Mouse (Mus musculus) forebrain, postnatal 0 days (tissue): ENCODE measurements around the gene Cacna2d2. TPM values are rescaled to one million over a fixed set of nuclear protein-coding genes. Genes with fewer than 3 reads are reported as not detected.
A peak's percentile ranks its signal among the peaks of the same experiment; 100 is the strongest.

Experiments used
- ATAC-seq: fragments of 200-750 bp; cut with Nextera tagmentation; 2 replicates; pipeline ENCODE4 v1.8.0; 2017; ENCODE audit warnings: mild to moderate bottlenecking, moderate library complexity
- DNase-seq: peaks from one replicate; pipeline ENCODE4 v3.0.0-alpha.2; 2015
- H3K27ac ChIP-seq: fragments of 300-500 bp; sonication (generic); 2 replicates; pipeline ENCODE4 v1.5.1; 2014; ENCODE audit warnings: low read depth, mild to moderate bottlenecking, antibody characterized with exemption, low read length, moderate library complexity, mixed read lengths
- H3K27me3 ChIP-seq: fragments of 300-500 bp; sonication (generic); 2 replicates; pipeline ENCODE4 v1.6.1; 2014; ENCODE audit warnings: mild to moderate bottlenecking, low read length, mixed read lengths; ENCODE audit not compliant: insufficient read depth
- H3K36me3 ChIP-seq: fragments of 300-500 bp; sonication (generic); 2 replicates; pipeline ENCODE4 v1.6.1; 2014; ENCODE audit warnings: mild to moderate bottlenecking, moderate library complexity; ENCODE audit not compliant: insufficient read depth
- H3K4me1 ChIP-seq: fragments of 300-500 bp; sonication (generic); 2 replicates; pipeline ENCODE4 v1.6.1; 2014; ENCODE audit warnings: antibody characterized with exemption; ENCODE audit not compliant: insufficient read depth
- H3K4me2 ChIP-seq: fragments of 300-500 bp; sonication (generic); 2 replicates; pipeline ENCODE4 v1.6.1; 2014; ENCODE audit warnings: low read depth, mild to moderate bottlenecking, moderate library complexity
- H3K4me3 ChIP-seq: fragments of 300-500 bp; sonication (generic); 2 replicates; pipeline ENCODE4 v1.5.1; 2014; ENCODE audit warnings: low read depth, low read length, mixed read lengths
- H3K9ac ChIP-seq: fragments of 300-500 bp; sonication (generic); 2 replicates; pipeline ENCODE4 v1.6.1; 2014; ENCODE audit warnings: mild to moderate bottlenecking
- H3K9me3 ChIP-seq: fragments of 300-500 bp; sonication (generic); 2 replicates; pipeline ENCODE4 v1.6.1; 2016; ENCODE audit warnings: low read length
- CTCF ChIP-seq: sonication (generic); IDR thresholded peaks from 2 replicates; pipeline ENCODE4 v1.5.1; 2016; ENCODE audit warnings: antibody characterized with exemption, control low read depth, low read depth
- WGBS: fragments of 180-500 bp; shearing (Covaris S2); extraction: QIAGEN DNeasy Blood & Tissue Kit; methylation state at CpG from one replicate; pipeline ENCODE4 v1.1.7; 2014; 5-methylcytosine and 5-hydroxymethylcytosine counted together
- polyA plus RNA-seq: library from polyadenylated mRNA; unstranded; fragments of >200 nt; fragmentation: Nextera tagmentation; extraction: Ambion mirVana; gene quantifications from 2 replicates; pipeline ENCODE4 v1.2.1, GENCODE M21; 2015
- total RNA-seq: library from RNA; depleted of rRNA; stranded (reverse); fragments of >200 nt; gene quantifications from 2 replicates; pipeline ENCODE4 v1.2.3, GENCODE M21; 2014

Cacna2d2 gene
- total and polyA plus RNA-seq, 2 experiments from 2014 or later = 5.0 to 49.5 TPM

DNA sequence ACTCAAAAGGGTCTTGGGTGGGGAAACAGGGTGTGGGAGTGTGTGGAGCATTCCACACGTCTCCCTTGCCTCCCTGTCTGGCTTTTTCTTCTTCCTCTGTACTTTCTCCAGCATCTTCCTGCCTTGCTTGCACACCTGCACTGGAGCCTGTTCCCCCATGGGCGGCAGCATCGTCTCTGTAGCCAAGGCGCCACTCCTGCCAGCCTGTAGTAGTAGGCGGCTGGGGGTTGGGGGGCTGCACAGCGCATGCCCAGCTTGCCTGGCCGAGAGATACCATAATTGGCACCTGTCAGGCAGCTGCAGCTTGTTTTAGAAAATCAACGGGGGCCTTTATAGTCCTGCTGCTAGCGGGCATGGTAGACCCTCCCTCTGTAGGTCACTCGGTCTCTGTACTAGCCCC is 108.9 kb downstream of the Cacna2d2 start:
- H3K27ac ChIP-seq = no peak overlapping the region
- no peaks in the 10 kb centered on the region for H3K27me3 ChIP-seq
- no peak overlapping the region for H3K4me3 ChIP-seq
- 0 out of 2 replicates have a peak overlapping the region, but pooled peaks have one; percentile 10 for H3K4me2 ChIP-seq
- peak; percentile 81 for DNase-seq
- peaks cover 28% of the 10 kb centered on the region for H3K4me1 ChIP-seq
- peak; percentile 61 for TF ChIP-seq CTCF
- H3K9me3 ChIP-seq = no peaks in the 10 kb centered on the region
- 25% methylated on average over 10 of the region's 10 CpGs for WGBS
- no peaks in the 10 kb centered on the region for H3K36me3 ChIP-seq
- ATAC-seq = peak; percentile 88
- H3K9ac ChIP-seq = no peak overlapping the region

DNA sequence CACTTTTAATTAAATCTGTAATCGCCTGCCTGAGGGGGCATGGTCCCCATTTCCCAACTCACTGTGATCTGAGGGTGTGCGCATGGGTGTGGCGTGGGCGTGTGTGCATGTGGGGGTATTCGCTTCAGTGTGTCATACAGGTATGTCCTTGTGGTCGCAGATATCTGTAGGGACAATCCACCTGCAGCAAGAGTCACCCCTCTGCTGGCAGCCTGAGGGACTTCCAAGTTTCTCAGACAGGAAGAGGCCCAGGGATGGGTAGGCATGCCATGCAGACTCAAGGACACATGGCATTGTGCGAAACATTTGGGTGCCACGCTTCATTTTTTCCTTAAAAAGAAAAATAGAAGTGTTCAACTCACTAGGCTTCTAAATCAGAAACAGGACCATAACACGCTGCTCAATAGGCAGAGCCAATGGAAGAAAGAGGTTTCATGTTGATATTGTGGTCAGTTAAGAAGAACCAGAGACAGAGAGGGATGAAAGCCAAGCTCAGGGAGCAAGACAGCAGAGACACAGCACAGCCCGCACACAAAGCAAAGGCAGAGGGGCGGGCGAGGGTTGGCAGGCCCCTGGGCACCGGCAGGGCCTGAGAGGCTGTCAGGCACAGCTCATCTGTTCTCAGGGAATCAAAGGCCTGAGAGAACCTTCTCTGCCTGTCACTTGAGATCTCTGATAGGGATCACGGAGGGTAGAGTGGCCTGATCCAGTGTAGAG is 111.1 kb downstream of the Cacna2d2 start:
- no peak overlapping the region for H3K4me2 ChIP-seq
- no peak for DNase-seq
- H3K4me1 ChIP-seq = peaks cover 28% of the 10 kb centered on the region
- no peak overlapping the region for H3K9ac ChIP-seq
- no peak overlapping the region for H3K27ac ChIP-seq
- H3K9me3 ChIP-seq = no peaks in the 10 kb centered on the region
- no peaks in the 10 kb centered on the region for H3K36me3 ChIP-seq
- no peaks in the 10 kb centered on the region for H3K27me3 ChIP-seq
- no peak for ATAC-seq
- WGBS = 81% methylated on average over 14 of the region's 14 CpGs
- TF ChIP-seq CTCF = peak; percentile 39
- no peak overlapping the region for H3K4me3 ChIP-seq

GRCm38 (mm10) chr9:107511436-107511835 is 112.0 kb downstream of the Cacna2d2 start:
- Histone ChIP-seq H3K4me2 (no peak overlapping the region), H3K9ac (no peak overlapping the region), H3K27ac (no peak overlapping the region), H3K36me3 (no peaks in the 10 kb centered on the region), H3K9me3 (no peaks in the 10 kb centered on the region), H3K27me3 (no peaks in the 10 kb centered on the region), H3K4me1 (peaks cover 21% of the 10 kb centered on the region), H3K4me3 (no peak overlapping the region)
- WGBS = 31% methylated on average over 8 of the region's 8 CpGs
- ATAC-seq = no peak
- DNase-seq = no peak
- TF ChIP-seq CTCF = no peak

- WGBS = 43% methylated on average over 16 of the region's 16 CpGs
- H3K9ac ChIP-seq = no peak overlapping the region
- no peak for DNase-seq
- no peak overlapping the region for H3K27ac ChIP-seq
- no peak overlapping the region for H3K4me2 ChIP-seq
- H3K4me1 ChIP-seq = peaks cover 12% of the 10 kb centered on the region
- no peaks in the 10 kb centered on the region for H3K9me3 ChIP-seq
- no peaks in the 10 kb centered on the region for H3K36me3 ChIP-seq
- no peak for ATAC-seq
- H3K27me3 ChIP-seq = no peaks in the 10 kb centered on the region
- no peak for TF ChIP-seq CTCF
- H3K4me3 ChIP-seq = no peak overlapping the region
These were observed 112.9 kb downstream of the Cacna2d2 start for GRCm38 (mm10) chr9:107512326-107512725.

GRCm38 (mm10) chr9:107514303-107514955 is 115.0 kb downstream of the Cacna2d2 start:
- Histone ChIP-seq H3K27me3 (no peaks in the 10 kb centered on the region), H3K36me3 (no peaks in the 10 kb centered on the region), H3K9ac (no peak overlapping the region), H3K4me1 (0 out of 2 replicates have a peak, but pooled peaks cover 2% of the 10 kb centered on the region), H3K4me2 (no peak overlapping the region), H3K27ac (no peak overlapping the region), H3K4me3 (no peak overlapping the region), H3K9me3 (no peaks in the 10 kb centered on the region)
- DNase-seq (peak; percentile 93), ATAC-seq (peak; percentile 86)
- TF ChIP-seq CTCF = peak; percentile 100
- WGBS = 28% methylated on average over 14 of the region's 14 CpGs

- ATAC-seq = no peak
- Histone ChIP-seq H3K27me3 (no peaks in the 10 kb centered on the region), H3K36me3 (no peaks in the 10 kb centered on the region), H3K4me2 (no peak overlapping the region), H3K4me1 (no peaks in the 10 kb centered on the region), H3K4me3 (no peak overlapping the region), H3K9ac (no peak overlapping the region), H3K27ac (no peak overlapping the region), H3K9me3 (no peaks in the 10 kb centered on the region)
- no peak for DNase-seq
- TF ChIP-seq CTCF = no peak
- whole genome bisulfite sequencing = 34% methylated on average over 6 of the region's 6 CpGs
These were observed 120.9 kb downstream of the Cacna2d2 start for GRCm38 (mm10) chr9:107520331-107520730.

DNA sequence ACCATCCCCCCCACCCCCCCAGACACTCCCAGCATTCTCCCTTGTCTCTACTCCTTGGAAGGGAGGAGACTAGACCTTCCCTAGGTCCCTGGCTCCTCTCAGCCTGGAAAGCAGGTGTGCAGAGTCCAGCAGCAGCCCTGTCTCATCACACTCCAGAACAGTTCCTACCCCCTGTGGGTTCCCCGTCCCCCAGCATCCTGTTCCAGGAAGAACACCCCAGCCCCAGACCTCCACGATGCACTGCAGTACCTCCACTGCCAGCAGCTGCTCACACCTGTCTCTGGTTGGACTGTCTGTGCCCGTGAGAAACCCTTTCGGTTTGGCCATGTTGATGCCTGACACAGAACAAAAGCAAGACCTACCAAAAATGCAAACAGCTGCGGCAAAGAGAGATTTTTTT is 121.8 kb downstream of the Cacna2d2 start:
- Histone ChIP-seq H3K36me3 (no peaks in the 10 kb centered on the region), H3K27ac (no peak overlapping the region), H3K27me3 (0 out of 2 replicates have a peak, but pooled peaks cover 3% of the 10 kb centered on the region), H3K9me3 (no peaks in the 10 kb centered on the region), H3K4me2 (no peak overlapping the region), H3K9ac (no peak overlapping the region), H3K4me1 (no peaks in the 10 kb centered on the region), H3K4me3 (no peak overlapping the region)
- no peak for DNase-seq
- WGBS = 65% methylated on average over 5 of the region's 5 CpGs
- TF ChIP-seq CTCF = no peak
- no peak for ATAC-seq
